Mouse (Mus musculus) lung, embryonic 14.5 days (tissue): ENCODE measurements around the gene 5330417H12Rik. TPM values are rescaled to one million over a fixed set of nuclear protein-coding genes. Genes with fewer than 3 reads are reported as not detected.

Source experiments
- ATAC-seq: fragments of 200-750 bp; cut with Nextera tagmentation; 2 replicates; pipeline ENCODE4 v1.8.0; 2017; ENCODE audit warnings: mild to moderate bottlenecking, moderate TSS enrichment, moderate library complexity; ENCODE audit not compliant: insufficient read depth
- DNase-seq: peaks from one replicate; pipeline ENCODE4 v3.0.0-alpha.2; 2015
- H3K27ac ChIP-seq: fragments of 300-500 bp; sonication (generic); 2 replicates; pipeline ENCODE4 v1.5.1; 2014; ENCODE audit warnings: low read depth, mild to moderate bottlenecking, moderate library complexity
- H3K27me3 ChIP-seq: fragments of 300-500 bp; sonication (generic); 2 replicates; pipeline ENCODE4 v1.6.1; 2014; ENCODE audit warnings: low read length, control low read depth; ENCODE audit not compliant: insufficient read depth
- H3K36me3 ChIP-seq: fragments of 300-500 bp; sonication (generic); 2 replicates; pipeline ENCODE4 v1.6.1; 2014; ENCODE audit warnings: control low read depth; ENCODE audit not compliant: insufficient read depth
- H3K4me1 ChIP-seq: fragments of 300-500 bp; sonication (generic); 2 replicates; pipeline ENCODE4 v1.6.1; 2014; ENCODE audit warnings: antibody characterized with exemption, control low read depth; ENCODE audit not compliant: insufficient read depth
- H3K4me2 ChIP-seq: fragments of 300-500 bp; sonication (generic); 2 replicates; pipeline ENCODE4 v1.6.1; 2014; ENCODE audit warnings: mild to moderate bottlenecking
- H3K4me3 ChIP-seq: fragments of 300-500 bp; sonication (generic); 2 replicates; pipeline ENCODE4 v1.5.1; 2014; ENCODE audit warnings: low read depth, low read length
- H3K9ac ChIP-seq: fragments of 300-500 bp; sonication (generic); 2 replicates; pipeline ENCODE4 v1.6.1; 2014
- H3K9me3 ChIP-seq: fragments of 300-500 bp; sonication (generic); 2 replicates; pipeline ENCODE4 v1.6.1; 2016; ENCODE audit warnings: low read depth, low read length, control low read depth
- CTCF ChIP-seq: IDR thresholded peaks from 2 replicates; pipeline ENCODE4 v1.5.1; 2016; ENCODE audit warnings: antibody characterized with exemption, low read depth
- WGBS: fragments of 180-500 bp; shearing (Covaris S2); extraction: QIAGEN DNeasy Blood & Tissue Kit; methylation state at CpG from one replicate; pipeline ENCODE4 v1.1.7; 2014; 5-methylcytosine and 5-hydroxymethylcytosine counted together
- polyA plus RNA-seq: library from polyadenylated mRNA; unstranded; fragments of >200 nt; fragmentation: Nextera tagmentation; extraction: Ambion mirVana; gene quantifications from 2 replicates; pipeline ENCODE4 v1.2.1, GENCODE M21; 2014

The 5330417H12Rik gene
- polyA plus RNA-seq, 1 experiment from 2014 or later = not detected

DNA sequence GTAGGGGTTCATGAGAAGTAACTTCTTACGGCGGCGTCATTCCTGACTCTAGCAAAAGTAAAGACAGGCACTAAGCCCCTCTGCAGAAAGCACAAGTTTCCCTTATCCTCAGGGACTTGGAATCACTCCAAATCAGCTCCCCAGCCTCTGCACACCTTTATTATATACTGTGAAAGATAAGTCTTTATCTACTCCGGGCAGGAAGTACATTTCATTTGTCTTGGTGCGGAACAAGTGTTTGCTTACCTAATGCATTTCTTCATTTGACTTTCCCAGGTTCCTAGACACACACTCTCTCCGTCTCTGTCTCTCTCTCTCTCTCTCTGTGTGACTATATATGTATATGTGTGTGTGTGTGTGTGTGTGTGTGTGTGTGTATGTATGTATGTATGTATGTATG is 38.7 kb upstream of the 5330417H12Rik start:
- Histone ChIP-seq H3K36me3 (no peaks in the 10 kb centered on the region), H3K27ac (peak overlapping the region; percentile 88; the same call in 1 of the 2 replicates), H3K9me3 (no peaks in the 10 kb centered on the region), H3K9ac (no peak overlapping the region), H3K4me2 (no peak overlapping the region), H3K27me3 (no peaks in the 10 kb centered on the region), H3K4me1 (peaks cover 28% of the 10 kb centered on the region), H3K4me3 (no peak overlapping the region)
- ATAC-seq (no peak), DNase-seq (peak; percentile 31)
- TF ChIP-seq CTCF = no peak
- whole genome bisulfite sequencing = 30% methylated on average over 6 of the region's 6 CpGs

DNA sequence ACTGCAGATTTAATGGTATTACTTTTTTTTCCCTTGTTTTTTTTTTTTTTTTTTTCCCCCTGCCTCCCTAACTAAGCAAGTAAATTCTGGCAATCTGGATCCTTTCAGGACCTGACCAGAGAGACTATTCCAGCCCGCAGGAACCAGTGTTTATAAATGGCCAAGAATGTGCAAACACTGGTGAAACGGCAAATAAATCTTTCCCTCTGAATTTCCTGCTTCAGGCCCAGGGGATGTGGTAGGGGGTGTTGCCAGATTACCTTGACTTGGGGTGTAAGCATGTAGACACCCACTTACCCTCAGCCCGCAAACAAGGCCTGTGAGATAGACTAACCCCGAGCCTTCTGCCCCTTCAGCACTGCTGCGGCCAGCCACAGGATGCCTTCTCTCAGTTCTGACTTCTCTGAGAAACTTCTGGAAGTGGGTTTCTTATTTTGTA is 36.9 kb upstream of the 5330417H12Rik start:
- H3K9ac ChIP-seq = no peak overlapping the region
- no peaks in the 10 kb centered on the region for H3K36me3 ChIP-seq
- TF ChIP-seq CTCF = no peak
- no peaks in the 10 kb centered on the region for H3K27me3 ChIP-seq
- peak overlapping the region; percentile 74 for H3K27ac ChIP-seq
- H3K9me3 ChIP-seq = no peaks in the 10 kb centered on the region
- no peak overlapping the region for H3K4me3 ChIP-seq
- WGBS = 19% methylated on average over 5 of the region's 5 CpGs
- DNase-seq = peak; percentile 25
- H3K4me1 ChIP-seq = peaks cover 24% of the 10 kb centered on the region
- ATAC-seq = no peak
- H3K4me2 ChIP-seq = no peak overlapping the region

DNA sequence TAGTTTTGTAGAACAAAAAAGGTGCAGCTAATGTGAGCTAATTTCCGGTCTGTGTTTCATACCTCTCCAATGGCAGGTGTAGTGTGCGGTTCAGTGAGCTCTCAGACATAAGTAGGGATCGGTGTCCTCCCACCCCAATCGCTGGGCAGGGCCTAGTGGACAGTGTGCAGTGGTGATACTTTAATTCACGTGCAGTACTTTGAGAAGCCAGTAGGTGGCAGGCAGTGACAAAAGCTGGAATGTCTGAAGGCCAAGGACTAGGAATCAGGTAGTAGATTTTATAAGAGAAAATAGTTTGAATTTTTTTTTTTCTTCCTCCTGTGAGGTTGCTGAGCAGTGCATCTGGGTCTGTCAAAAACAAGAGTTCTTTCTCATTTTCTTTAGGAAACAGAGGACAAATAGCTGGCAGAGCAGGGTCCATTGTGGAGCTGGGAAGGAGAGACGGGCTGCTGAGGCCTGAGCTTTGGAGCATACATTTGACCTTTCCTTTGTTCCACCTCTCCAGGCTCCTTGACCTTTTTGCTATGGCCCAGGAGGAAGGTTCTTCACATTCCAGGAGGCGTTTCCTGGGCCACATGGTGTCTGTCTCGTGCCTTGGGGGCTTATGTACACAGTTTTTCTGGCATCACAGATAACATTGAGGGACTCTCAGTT is 36.4 kb upstream of the 5330417H12Rik start:
- no peak overlapping the region for H3K4me2 ChIP-seq
- H3K36me3 ChIP-seq = no peaks in the 10 kb centered on the region
- peak overlapping the region; percentile 74 for H3K27ac ChIP-seq
- H3K4me3 ChIP-seq = no peak overlapping the region
- H3K9ac ChIP-seq = no peak overlapping the region
- no peaks in the 10 kb centered on the region for H3K27me3 ChIP-seq
- H3K9me3 ChIP-seq = no peaks in the 10 kb centered on the region
- peaks cover 20% of the 10 kb centered on the region for H3K4me1 ChIP-seq
- peak; percentile 94 for TF ChIP-seq CTCF
- DNase-seq = peak; percentile 92
- ATAC-seq = peak; percentile 64
- WGBS = 14% methylated on average over 8 of the region's 8 CpGs

DNA sequence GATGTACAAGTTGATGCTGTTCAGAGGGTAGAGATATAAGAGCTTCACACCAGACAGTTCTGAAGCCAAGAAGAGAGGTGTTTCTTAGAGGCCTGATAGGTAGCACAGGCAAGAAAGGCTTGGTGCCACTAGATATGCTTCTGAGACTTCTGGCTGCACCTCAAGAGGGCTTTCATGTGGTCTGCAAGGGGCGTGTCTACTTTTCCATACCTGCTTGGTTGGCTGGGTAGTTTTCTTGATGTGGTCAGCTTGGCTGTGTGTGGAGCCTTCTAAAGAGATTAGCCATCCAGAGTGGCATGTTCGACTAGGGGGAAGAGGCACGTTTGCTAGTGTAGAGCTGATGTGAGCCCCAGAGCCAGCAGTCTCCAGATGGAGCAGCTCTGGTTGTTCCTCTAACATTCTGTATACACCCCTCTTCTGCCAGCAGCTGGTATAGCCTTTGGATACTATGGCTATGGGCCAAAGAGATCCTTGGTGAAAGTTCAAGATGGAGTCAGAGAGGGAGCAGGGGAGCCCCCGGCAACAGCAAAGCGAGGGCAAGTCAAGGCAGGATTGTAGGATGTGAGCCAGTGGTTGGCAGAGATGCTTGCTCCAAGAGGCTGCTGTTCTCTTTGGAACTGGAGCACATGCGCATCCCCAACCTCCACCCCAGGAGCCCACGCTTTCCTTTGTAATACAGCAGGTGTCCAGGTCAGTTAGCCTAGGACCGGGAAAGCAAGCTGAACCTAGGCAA is 34.4 kb upstream of the 5330417H12Rik start:
- H3K4me2 ChIP-seq = no peak overlapping the region
- no peak overlapping the region for H3K9ac ChIP-seq
- peaks cover 4% of the 10 kb centered on the region; the same call in 1 of the 2 replicates for H3K4me1 ChIP-seq
- TF ChIP-seq CTCF = no peak
- H3K36me3 ChIP-seq = no peaks in the 10 kb centered on the region
- WGBS = 63% methylated on average over 8 of the region's 8 CpGs
- no peak overlapping the region for H3K27ac ChIP-seq
- no peak overlapping the region for H3K4me3 ChIP-seq
- DNase-seq (no peak), ATAC-seq (no peak)
- no peaks in the 10 kb centered on the region for H3K9me3 ChIP-seq
- no peaks in the 10 kb centered on the region for H3K27me3 ChIP-seq

DNA sequence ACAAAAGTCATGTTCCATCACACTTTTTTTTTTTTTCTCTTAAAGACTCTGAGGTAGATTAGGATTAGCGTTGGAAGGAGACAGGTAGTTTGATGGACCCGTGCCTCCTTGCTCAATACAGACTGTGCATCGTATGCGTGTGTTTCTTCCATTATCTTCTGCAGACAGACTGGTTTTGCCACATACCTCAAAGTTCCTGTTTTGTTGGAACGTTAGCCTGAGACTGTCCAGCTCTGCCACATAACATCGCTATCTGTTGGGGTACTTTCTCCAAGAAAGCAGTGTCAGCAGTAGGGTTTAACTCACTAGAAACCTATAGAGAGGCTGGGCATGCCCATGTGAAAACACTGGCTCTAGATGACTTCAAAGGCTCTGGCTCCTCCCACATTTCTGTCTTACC is 31.5 kb upstream of the 5330417H12Rik start:
- DNase-seq (no peak), ATAC-seq (no peak)
- 75% methylated on average over 6 of the region's 6 CpGs for WGBS
- TF ChIP-seq CTCF = no peak
- H3K4me1 ChIP-seq = 0 out of 2 replicates have a peak, but pooled peaks cover under 1% of the 10 kb centered on the region
- no peak overlapping the region for H3K4me2 ChIP-seq
- H3K4me3 ChIP-seq = no peak overlapping the region
- H3K27ac ChIP-seq = no peak overlapping the region
- no peaks in the 10 kb centered on the region for H3K27me3 ChIP-seq
- no peaks in the 10 kb centered on the region for H3K36me3 ChIP-seq
- H3K9ac ChIP-seq = no peak overlapping the region
- no peaks in the 10 kb centered on the region for H3K9me3 ChIP-seq

DNA sequence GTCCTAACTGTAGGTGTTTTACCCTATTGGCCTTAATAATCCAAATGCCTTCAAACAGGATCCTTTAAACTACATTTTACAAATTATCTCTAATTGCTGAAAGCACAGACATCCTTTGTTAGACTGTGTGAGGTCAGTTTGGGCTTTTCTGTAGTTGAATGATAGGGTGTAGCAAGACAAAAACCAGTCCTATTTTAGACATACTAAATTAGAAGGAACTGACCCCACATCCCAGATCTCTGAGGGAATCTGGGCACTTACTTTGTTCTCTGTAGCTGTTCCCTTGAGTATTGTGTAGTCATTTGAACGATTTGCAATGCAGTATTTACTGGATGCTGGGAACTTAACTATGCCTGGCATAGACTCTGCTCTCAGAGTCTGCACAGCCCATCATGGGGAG is 26.9 kb upstream of the 5330417H12Rik start:
- Histone ChIP-seq H3K27ac (no peak overlapping the region), H3K4me2 (no peak overlapping the region), H3K9me3 (no peaks in the 10 kb centered on the region), H3K36me3 (no peaks in the 10 kb centered on the region), H3K27me3 (no peaks in the 10 kb centered on the region), H3K4me1 (no peaks in the 10 kb centered on the region), H3K9ac (no peak overlapping the region), H3K4me3 (no peak overlapping the region)
- DNase-seq = no peak
- no peak for ATAC-seq
- TF ChIP-seq CTCF = no peak
- WGBS = 45% methylated on average over 1 of the region's 1 CpGs

DNA sequence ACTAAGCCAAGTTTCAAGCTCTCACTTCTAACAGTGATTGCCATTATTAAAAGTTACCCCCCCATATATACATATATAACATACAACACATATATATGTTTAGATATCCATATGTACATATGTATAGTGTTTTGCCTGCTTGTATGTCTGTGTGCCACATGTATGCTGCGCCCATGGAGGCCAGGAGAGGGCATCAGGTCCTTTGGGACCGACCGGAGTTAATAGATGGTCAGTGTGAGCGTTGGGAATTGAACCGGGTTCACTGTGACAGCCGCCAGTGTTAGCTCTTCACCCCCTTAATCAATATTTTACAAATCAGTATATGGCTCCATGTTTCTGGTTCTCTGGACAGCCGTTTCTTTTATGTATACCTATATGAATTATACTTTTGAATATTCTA is 25.0 kb upstream of the 5330417H12Rik start:
- WGBS = 80% methylated on average over 7 of the region's 7 CpGs
- H3K27ac ChIP-seq = no peak overlapping the region
- no peak overlapping the region for H3K4me2 ChIP-seq
- no peak overlapping the region for H3K9ac ChIP-seq
- DNase-seq (no peak), ATAC-seq (no peak)
- TF ChIP-seq CTCF = no peak
- no peaks in the 10 kb centered on the region for H3K27me3 ChIP-seq
- no peak overlapping the region for H3K4me3 ChIP-seq
- H3K9me3 ChIP-seq = no peaks in the 10 kb centered on the region; the same call in 1 of the 2 replicates
- H3K36me3 ChIP-seq = no peaks in the 10 kb centered on the region
- no peaks in the 10 kb centered on the region for H3K4me1 ChIP-seq
